Mouse (Mus musculus) retina, adult 2 months (tissue): ENCODE measurements around the gene Krtap5-2.
"Not testable (repeated sequence)": the region's sequence is repeated elsewhere in the genome, so short reads cannot be mapped to it uniquely, and the experiment has no call there.

Experiments used
- DNase-seq: peaks from one replicate; pipeline ENCODE4 v3.0.0-alpha.2; 2012; ENCODE audit warnings: low read depth, low spot score

The Krtap5-2 gene

DNA sequence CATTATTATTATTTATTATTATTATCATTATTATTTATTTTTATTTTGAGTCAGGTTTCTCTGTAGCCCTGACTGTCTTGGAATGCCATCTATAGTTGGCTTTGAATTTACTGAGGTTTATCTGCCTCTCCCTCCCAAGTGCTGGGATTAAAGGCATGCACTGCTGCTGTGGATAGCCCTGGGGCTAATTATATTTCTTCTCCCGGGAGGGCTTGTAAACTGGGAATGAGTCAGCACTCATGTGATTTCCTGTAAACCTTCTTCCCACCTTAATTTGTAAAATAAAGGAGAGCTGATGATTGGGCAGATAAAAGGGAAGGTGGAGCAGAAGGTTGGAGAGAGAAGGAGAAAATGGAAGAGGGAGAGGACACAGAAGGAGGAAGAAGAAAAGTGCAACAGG, 35.1 kb downstream of the Krtap5-2 start:
- no peak for DNase-seq

DNA sequence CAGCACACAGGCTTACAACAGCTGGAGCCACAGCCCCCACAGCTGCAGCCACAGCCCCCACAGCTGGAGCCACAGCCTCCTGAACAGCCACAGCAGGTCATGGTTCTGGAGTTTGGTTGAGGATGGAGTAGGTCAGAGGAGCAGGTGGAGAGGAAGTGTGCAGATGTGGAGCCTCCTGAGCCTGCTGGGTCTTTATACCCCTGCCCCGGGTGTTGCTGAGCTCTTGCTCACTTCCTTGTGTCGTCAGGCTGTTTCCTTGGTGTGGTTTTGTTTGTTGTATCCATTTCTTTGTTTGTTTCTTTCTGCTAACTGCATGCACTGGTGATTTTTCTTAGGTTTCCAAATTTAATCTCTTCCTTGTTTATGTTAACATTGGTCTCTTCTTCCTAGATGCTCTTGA, 39.9 kb downstream of the Krtap5-2 start, which contains the start of gene Gm39115:
TSS of gene Gm39115 (minus strand) at position 101 of the 400 bp plus-strand sequence.
- DNase-seq, result not testable (repeated sequence)

DNA sequence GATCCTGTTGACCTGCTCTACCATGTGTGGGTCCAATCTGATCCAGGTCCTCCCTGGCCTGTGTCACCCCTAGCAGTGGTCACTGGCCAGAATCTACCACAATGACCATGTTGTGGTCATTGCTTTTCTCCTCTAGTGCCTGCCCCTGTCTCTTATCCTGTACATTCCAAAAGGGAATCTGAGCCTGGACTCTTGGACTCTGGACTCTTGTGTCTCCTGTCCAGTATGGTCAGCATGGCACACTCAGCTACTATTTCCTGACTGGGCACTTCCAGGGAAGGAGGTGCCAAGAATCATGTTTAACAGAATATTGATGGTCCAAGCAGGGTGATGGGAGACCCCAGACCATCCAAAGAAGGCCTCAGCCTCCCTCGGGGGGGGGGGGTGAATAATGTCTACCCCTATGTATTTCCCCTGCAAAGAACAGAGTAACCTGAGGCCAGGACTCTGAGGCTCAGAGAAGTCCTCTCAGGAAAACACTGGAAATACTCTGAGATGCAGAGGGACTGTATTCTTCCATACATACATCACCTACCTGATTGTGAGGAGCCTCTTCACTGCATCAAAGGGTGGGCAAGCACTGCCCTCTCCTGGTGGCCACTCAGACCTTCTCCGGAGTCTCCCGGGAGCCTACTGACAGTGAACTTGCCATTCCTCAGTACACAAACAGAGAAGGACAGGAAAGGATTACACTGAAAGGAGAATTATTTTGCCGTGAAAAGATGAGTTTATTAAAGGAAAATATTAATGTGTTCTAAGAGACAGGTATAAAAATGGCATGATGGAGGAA, 41.4 kb downstream of the Krtap5-2 start:
- DNase-seq, result peak; percentile 57

- DNase-seq, result no peak
These were observed 47.0 kb downstream of the Krtap5-2 start for GRCm38 (mm10) chr7:142128843-142129242.
